Mouse (Mus musculus) hindbrain, embryonic 14.5 days (tissue): ENCODE results near the gene Gm8024. TPM values are rescaled to one million over a fixed set of nuclear protein-coding genes. Genes with fewer than 3 reads are reported as not detected.
"Not testable (repeated sequence)": the region's sequence is repeated elsewhere in the genome, so short reads cannot be mapped to it uniquely, and the experiment has no call there.

ENCODE experiments used
- ATAC-seq: fragments of 200-750 bp; cut with Nextera tagmentation; 2 replicates; pipeline ENCODE4 v1.8.0; 2017; ENCODE audit warnings: moderate number of reproducible peaks, mild to moderate bottlenecking, moderate TSS enrichment, moderate library complexity; ENCODE audit not compliant: low FRiP score
- DNase-seq: peaks from one replicate; pipeline ENCODE4 v3.0.0-alpha.2; 2015; ENCODE audit warnings: low spot score
- H3K27ac ChIP-seq: fragments of 300-500 bp; sonication (generic); 2 replicates; pipeline ENCODE4 v1.5.1; 2014; ENCODE audit warnings: mild to moderate bottlenecking, moderate library complexity
- H3K27me3 ChIP-seq: fragments of 300-500 bp; sonication (generic); 2 replicates; pipeline ENCODE4 v1.6.1; 2014; ENCODE audit warnings: mild to moderate bottlenecking, low read length, mixed read lengths; ENCODE audit not compliant: control insufficient read depth, insufficient read depth
- H3K36me3 ChIP-seq: fragments of 300-500 bp; sonication (generic); replicated peaks from 2 replicates; pipeline ENCODE4 v1.6.1; 2014; ENCODE audit not compliant: control insufficient read depth, insufficient read depth
- H3K4me1 ChIP-seq: fragments of 300-500 bp; sonication (generic); replicated peaks from 2 replicates; pipeline ENCODE4 v1.6.1; 2014; ENCODE audit warnings: antibody characterized with exemption, low read length, mixed read lengths; ENCODE audit not compliant: control insufficient read depth, insufficient read depth
- H3K4me2 ChIP-seq: fragments of 300-500 bp; sonication (generic); replicated peaks from 2 replicates; pipeline ENCODE4 v1.6.1; 2014; ENCODE audit warnings: mild to moderate bottlenecking, moderate library complexity
- H3K4me3 ChIP-seq: fragments of 300-500 bp; sonication (generic); replicated peaks from 2 replicates; pipeline ENCODE4 v1.5.1; 2014; ENCODE audit warnings: mild to moderate bottlenecking, low read length
- H3K9ac ChIP-seq: fragments of 300-500 bp; sonication (generic); 2 replicates; pipeline ENCODE4 v1.6.1; 2014
- H3K9me3 ChIP-seq: fragments of 300-500 bp; sonication (generic); 2 replicates; pipeline ENCODE4 v1.6.1; 2016; ENCODE audit warnings: low read length; ENCODE audit not compliant: control insufficient read depth
- WGBS: fragments of 180-500 bp; shearing (Covaris S2); extraction: QIAGEN DNeasy Blood & Tissue Kit; methylation state at CpG from one replicate; pipeline ENCODE4 v1.1.7; 2014; 5-methylcytosine and 5-hydroxymethylcytosine counted together
- polyA plus RNA-seq: library from polyadenylated mRNA; unstranded; fragments of >200 nt; fragmentation: Nextera tagmentation; extraction: Ambion mirVana; gene quantifications from 2 replicates; pipeline ENCODE4 v1.2.1, GENCODE M21; 2014

The Gm8024 gene
- polyA plus RNA-seq = not detected in 2 replicates

DNA sequence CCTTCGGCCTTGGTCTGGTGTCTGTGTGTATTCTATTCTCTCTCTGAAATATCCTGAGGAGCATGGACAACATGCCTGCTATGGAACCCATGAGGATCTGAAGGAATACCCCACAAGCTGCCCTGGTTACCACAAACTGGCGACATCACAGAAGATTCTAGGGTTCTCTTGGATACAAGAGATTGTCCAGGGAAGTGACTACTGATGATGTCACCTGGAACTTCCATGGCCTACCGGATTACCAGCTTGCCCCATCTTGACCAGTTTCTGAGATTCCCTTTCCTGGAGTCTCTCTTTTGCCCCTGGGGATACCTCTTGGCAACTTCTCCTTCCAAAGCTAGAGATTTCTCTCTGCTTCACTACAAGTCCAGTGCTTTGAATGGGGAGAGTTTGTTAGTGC is at the start of gene Gm8024:
Gene Gm8024 (minus strand): TSS at position 101 of the 400 bp plus-strand sequence.
- 100% methylated on average over 1 of the region's 3 CpGs for WGBS
- not testable (repeated sequence) for ATAC-seq, H3K36me3 ChIP-seq, H3K9ac ChIP-seq, H3K4me2 ChIP-seq, H3K27me3 ChIP-seq, DNase-seq, H3K4me3 ChIP-seq, H3K27ac ChIP-seq, H3K4me1 ChIP-seq, H3K9me3 ChIP-seq

- peak; percentile 76 for ATAC-seq
- H3K9me3 ChIP-seq, H3K36me3 ChIP-seq, H3K9ac ChIP-seq, H3K4me3 ChIP-seq, H3K4me2 ChIP-seq, H3K4me1 ChIP-seq, H3K27me3 ChIP-seq, H3K27ac ChIP-seq, DNase-seq: not testable (repeated sequence)
- 10% methylated on average over 22 of the region's 31 CpGs for WGBS
These were observed 19.2 kb upstream of the Gm8024 start for GRCm38 (mm10) chr14:42543170-42543701.

GRCm38 (mm10) chr14:42542316-42543169 is 18.5 kb upstream of the Gm8024 start:
- not testable (repeated sequence) for H3K9me3 ChIP-seq, DNase-seq, H3K4me2 ChIP-seq, H3K4me1 ChIP-seq, H3K4me3 ChIP-seq, H3K27me3 ChIP-seq, H3K9ac ChIP-seq, H3K27ac ChIP-seq, H3K36me3 ChIP-seq
- peak; percentile 75 for ATAC-seq
- 28% methylated on average over 18 of the region's 29 CpGs for WGBS

- not testable (repeated sequence) for H3K36me3 ChIP-seq, H3K9ac ChIP-seq, ATAC-seq, H3K27ac ChIP-seq, H3K4me2 ChIP-seq, H3K4me1 ChIP-seq, H3K27me3 ChIP-seq, H3K4me3 ChIP-seq, H3K9me3 ChIP-seq, DNase-seq
- 100% methylated on average over 2 of the region's 3 CpGs for WGBS
These were observed 21.8 kb downstream of the Gm8024 start, which contains the start of gene Gm8020 for GRCm38 (mm10) chr14:42502249-42502648. Gene Gm8020, minus strand, starts transcription at chr14:42502349.

Other genes with a start within 250 kb of the Gm8024 start
- gene Gm9611, start 226.9 kb downstream of the Gm8024 start, polyA plus RNA-seq = not detected in 2 replicates
- gene Gm7995, start 214.1 kb downstream of the Gm8024 start, polyA plus RNA-seq = not detected in 2 replicates
- gene Gm8005, start 84.6 kb downstream of the Gm8024 start, polyA plus RNA-seq = not detected in 2 replicates
- gene Gm8011, start 60.4 kb downstream of the Gm8024 start, polyA plus RNA-seq = not detected in 2 replicates
- gene Gm8020, start 21.9 kb downstream of the Gm8024 start, polyA plus RNA-seq = not detected in 2 replicates
- not detected in 2 replicates for gene Gm17124, start 75.6 kb upstream of the Gm8024 start, polyA plus RNA-seq
- not detected in 2 replicates for gene Gm3633, start 117.6 kb upstream of the Gm8024 start, polyA plus RNA-seq
- gene Gm10378, start 131.7 kb upstream of the Gm8024 start, polyA plus RNA-seq = not detected in 2 replicates
- not detected in 2 replicates for gene Gm3015, start 244.5 kb upstream of the Gm8024 start, polyA plus RNA-seq